Mouse (Mus musculus) retina, embryonic 14.5 days (tissue): ENCODE measurements around the gene Prkg1.

Experiments
- DNase-seq: peaks from one replicate; pipeline ENCODE4 v3.0.0-alpha.2; 2015; ENCODE audit warnings: low spot score

Gene Prkg1

DNA sequence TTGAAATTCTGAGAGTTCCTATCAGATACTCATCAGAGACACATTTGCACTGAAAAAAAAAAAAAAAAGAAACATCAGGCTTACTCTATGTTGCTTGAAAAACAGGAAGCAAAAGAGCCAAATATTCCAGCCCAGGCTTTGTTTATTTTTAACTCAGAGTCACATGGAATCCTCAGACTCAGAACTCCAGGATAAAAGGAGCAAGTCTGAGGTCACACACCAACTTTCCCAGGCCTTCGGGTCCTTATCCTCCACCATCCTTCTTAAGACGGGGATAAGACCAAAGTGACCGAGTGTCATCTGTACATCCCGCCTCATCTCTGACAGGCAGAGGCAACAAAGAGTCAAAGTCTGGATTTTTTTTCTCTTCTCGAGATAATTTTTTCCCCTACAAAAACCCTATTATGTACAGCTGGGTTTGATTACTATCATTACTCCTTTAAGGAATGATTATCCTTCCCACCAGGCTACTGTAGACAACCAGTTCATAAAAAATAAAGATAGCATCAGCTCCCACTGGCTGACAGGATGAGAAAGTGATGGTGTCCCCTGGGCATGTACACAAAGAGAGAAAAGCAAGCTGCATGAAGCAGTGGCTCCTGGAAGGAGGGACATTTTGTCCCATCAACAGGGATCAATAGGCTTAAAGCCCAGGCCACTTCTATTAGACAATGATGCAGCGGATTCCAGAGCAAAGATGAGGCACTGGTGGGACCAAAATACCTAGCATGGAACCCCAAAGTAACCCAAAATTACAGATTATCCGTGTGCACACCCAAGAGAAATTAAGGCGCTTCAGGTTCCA, 21.4 kb downstream of the Prkg1 start:
- no peak for DNase-seq

DNA sequence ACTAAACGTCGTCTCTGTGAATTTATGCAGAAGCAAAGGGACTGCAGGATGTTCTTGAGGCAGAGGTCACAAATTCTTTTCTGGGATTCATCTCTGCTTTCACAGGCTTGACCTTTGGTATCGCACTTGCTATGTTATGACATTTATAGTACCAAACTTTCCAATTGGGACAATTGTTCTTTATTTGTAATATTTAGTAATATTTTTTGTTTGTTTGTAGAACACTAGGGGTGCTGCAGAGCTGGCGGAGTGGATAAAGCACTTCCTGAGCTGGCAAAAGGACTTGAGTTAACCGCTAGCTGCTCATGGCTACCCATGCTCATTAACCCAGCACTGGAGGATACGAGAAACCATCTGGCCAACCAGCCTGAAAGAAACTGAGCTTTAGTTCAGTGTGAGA, 49.9 kb downstream of the Prkg1 start:
- no peak for DNase-seq

DNA sequence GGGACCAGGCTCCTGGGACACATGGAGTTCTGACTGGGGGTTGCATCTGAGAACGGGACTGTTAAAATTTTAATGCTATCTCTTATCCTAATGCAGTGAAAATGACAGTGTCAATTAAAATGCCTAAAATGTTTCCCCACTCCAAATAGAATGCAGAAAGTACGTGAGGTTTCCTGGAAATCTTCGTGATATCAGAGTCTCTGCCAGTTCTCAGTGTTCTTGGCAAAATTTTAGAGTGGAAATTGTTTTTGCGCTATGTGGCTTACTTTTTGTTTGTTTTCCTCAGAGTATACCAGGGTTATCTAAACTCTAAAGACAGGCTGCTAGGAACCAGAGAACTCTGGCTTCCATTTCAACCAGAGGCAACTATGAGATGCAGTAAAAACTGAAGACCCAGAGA, 50.4 kb downstream of the Prkg1 start:
- DNase-seq: no peak

DNA sequence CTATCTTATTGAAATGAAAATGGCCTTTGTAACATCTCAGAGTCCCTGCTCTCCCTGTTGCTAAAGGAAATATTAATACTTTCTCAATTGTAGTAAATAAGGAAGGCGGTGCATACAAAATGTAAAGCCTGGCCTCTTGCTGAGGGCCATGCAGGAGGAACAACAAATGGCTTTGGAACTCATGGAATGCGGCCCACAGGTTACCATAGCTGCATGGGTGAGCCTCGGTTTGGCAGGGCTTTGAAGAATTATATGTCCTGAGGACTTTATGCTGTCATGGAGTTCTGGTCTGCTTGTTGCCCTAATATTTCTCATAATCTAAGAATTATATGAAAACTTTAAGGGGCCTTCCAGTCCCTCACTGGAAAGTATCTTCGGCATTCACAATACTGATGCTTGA, 51.5 kb downstream of the Prkg1 start:
- DNase-seq: no peak

DNA sequence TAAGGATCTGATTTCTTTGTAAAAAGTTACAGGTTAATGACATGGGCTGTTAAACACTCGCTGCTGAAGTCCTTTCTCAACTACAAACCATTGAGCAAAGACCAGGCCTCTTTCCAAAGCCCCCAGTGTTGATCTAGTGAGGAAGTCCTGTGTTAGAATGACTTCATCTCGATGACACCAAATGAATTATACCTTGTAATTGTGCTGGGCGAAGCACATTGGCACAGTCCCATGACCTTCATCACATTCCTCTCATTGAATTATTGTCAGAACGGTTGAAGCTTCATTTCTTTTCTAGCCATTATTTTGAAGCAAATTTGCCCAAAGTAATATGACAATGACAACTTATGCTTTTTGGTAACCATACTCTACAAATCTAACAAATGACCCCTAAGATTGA, 54.5 kb downstream of the Prkg1 start:
- DNase-seq: no peak

DNA sequence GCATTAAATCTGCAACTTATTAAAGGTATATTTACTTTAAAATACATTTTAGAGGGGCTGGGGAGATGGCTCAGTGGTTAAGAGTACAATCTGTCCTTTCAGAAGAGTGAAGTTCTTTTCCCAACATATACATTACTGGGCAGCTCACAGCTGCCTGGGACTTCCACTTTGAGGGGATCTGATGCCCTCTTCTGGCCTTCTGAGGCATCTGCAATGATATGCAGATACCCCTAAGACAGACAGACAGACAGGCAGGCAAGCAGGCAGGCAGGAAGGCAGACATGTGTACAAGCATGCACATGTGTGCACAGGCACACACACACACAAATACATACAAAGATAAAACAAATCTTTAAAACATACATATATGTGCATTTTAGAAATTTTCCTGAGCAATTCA, 60.8 kb downstream of the Prkg1 start:
- no peak for DNase-seq

DNA sequence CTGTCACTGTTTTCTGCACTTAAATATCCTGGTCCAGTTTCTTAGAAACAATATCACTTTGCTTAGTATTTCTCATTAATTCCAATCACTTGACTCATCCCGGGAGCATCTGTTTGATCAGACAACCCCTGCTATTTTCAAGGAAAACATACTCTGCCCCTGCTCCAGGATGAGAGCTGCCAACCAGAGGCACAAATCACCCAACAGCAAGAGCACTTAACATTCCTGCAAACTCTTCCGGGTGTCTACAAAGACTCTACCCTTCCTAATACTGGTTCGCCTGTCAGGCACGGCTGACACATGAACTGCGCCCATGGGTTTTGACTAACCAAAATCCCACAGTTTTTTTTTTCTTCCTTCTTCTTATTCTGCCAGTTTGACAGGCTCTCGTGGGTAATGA, 65.9 kb downstream of the Prkg1 start:
- no peak for DNase-seq

DNA sequence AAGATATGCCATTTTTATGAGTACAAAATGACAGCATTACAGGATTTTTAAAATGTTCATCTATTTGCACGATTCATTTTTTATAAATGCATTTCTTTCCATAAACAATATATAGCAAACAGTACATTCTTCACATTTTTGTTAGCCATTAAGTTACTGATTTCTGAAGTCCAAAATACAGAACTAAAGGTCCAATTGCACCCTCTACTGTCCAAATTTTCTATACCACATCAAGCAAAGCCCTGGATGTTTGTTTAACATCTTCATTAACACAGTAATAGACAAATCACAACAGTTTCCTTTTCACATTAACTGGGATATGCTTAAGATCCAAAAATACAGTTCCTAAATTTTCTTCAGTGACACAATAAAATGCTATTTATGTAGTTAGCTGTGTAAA, 84.0 kb downstream of the Prkg1 start:
- peak; percentile 76 for DNase-seq

DNA sequence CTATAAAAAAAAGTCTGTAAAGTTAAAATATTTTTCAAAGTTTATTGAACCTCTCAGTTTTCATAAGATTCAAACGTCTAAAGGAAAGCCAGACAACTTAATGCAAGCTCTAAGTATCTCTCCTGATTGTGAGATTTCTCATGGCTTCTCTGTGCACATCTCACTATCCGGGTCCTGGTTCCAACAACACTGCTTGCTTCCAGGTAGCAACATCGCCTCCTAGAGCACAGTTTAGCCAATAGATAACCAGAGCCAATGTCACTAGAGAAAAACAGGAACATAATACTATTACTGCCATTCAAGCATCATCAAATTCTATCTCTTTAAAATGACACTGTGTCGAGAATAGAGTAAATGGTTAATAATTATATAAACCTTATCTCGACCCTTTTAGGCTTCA, 86.5 kb downstream of the Prkg1 start:
- DNase-seq: peak; percentile 61

DNA sequence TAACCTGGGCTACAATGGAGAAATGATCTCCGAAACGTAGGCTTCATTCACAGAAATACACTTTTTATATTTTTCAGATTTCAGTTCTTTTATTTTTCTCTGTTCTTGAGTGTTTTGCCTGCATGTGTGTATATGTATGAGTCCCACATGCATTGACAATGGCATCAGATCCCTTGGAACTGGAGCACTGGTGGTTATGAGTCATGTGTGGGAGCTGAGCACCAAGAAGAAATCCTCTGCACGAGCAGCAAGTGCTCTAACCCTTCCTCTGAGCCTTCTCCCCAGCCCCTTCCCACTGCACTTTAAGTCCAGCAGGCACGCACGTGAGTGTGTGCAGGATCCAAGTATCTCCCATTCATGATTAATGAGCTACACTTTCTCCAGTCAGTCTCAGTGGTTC, 93.1 kb downstream of the Prkg1 start:
- no peak for DNase-seq

DNA sequence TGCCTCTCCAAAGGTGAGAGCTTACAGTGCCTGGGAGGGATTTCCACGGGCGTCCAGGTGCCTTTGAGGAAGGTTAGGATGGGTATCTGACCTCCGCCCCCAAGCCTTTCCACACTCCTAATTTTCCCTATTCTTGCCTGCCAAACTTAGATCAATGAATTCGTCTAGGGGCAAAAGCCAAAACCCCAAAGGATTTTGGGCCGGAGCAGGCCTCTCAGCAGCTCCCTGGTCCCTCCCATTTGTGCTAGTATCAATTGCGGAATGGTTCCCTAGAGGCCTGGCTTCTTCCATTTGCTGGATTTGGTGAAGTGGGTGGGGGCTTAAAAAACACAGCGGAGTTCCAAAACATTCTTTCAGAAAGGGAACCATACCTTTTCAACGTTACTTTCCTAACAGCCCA, 99.8 kb downstream of the Prkg1 start:
- peak; percentile 22 for DNase-seq

DNA sequence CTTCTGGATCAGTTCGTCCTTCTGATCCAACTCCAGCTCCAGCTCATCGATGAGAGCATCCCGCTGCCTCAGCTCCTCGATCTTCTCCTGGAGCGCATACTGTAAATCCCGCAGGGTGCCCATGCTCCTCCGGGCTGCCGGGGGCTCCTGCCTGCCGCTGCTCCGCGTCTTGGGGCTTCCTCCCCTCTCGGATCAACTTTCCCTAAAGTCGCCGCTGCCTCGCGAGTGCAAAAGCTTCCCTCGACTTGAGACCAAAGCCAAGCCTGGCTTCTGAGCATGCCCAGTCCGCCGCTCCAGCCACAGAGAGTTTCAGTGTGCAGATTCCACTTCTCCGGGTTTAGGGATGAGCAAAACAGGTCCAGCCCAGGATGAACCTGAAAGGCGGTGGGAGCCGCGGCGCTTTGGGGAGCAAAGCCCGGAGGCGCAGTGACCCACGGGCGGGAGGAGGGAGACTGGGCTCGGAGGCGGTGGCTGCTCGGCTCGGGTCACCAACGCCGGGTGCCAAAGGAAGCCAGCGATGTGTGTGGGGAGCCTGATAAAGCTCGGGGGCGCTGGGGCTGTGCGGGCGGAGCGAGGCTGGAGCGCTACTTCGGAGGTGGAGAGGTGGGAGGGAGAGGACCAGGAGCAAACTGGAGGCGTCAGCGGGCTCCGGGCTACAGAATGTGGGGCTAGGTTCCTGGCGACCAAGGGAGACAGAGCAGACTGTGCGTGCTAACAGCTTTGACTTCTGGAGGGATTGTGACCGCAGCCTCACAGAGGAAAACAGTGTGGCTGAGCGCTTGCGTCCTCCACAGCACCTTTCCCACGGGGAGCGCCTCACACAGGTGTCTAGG, 100.5 kb downstream of the Prkg1 start:
- peak; percentile 76 for DNase-seq

DNA sequence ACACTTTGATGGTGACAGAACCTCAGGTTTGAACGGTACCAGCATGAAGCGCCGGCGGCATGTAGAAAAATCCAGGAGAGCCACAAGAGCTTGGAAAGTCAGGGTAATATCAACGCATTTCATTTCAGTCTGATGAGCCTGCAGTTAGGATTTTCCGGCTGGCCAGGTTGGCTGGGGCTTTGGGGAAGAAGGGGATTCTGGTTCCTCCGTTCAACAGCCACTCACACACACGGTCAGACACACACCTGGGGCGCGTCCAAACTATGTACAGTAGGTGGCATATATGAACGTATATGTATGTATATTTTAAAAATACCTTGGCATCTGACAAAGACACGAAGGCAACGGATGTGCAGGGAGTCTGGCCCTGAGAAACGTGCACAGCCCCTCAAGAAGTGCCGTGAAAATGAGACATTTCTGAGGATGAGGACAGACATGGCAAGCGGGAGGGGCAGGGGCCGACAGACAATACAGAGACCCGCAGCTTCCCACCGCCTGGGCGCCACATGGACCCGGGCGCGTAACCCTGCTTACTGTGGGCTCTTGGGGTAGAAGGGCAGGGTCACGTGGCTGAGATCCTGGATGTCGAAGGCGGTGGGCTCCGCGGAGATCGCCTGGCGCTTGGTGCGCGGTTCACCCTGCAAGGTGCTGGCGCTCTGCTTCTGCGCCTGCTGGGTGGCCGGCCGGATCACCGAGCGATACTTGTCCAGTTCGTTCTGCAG, 101.2 kb downstream of the Prkg1 start:
- DNase-seq: peak; percentile 73

DNA sequence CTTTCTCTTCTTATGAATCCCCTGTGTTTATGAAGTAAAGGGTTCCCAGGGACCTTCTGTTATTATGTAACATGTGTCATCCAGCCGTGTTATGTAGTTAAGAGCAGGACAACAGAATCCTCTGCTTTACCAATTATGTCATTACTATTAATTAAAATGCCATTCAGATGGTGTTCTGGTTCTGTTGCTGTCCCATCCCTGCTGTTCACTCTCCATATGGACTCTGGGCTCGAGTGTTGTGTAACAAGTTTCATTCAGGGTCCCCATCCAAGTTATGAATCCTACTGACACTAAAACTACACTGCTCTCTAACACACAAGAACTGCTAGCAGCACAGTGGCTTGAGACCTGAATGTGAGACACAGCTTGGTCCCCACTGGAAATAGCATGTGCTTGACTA, 102.0 kb downstream of the Prkg1 start:
- DNase-seq: peak; percentile 39

DNA sequence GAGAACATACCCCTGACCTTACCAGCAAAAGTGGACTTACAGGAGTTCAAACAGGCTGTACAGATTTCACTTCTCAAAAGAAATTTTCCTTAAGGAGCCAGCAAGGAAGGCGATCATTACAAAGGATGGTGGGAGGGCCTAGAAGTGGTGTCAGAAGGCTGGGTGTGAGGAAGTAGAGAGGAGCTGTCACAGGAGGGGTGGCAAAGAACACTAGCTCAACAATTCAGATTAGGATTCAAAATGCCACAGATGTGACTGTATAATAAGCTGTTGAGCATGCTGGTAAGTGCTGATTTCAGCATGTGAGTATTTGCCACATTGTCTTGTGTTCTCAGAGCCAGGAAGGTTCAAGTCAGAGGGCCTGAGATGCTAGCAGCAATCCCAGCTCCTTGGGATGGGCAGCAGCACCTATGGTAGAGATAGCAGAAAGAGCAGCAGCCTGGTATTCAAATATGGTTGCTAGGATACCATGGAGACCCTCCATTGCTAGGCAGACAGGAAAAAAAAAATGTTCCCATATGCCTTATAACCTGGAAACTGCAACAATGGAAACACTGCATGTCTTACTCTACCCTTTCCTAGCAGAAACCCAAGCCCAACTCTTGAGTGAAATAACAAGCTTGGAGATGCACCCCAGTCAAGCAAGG, 106.0 kb downstream of the Prkg1 start:
- no peak for DNase-seq

DNA sequence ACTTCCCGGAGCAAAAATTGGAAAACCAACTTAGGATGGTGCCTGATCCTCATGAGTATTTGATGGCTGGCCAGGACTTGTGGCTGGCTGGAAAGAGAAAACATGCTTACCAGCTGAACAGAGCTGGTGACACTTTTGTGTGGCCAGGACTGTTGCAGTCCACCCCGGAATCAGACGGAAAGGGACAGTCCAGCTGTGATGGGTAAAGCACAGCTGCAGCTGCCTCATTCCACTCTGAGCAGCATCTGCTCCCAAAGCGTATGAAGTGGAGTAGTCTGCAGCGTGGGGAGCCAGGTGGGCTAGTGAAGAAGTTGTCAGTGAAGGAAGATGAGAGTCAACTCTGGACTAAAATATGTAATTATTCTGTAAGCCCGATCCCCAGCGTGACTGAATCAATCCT, 108.6 kb downstream of the Prkg1 start:
- no peak for DNase-seq

DNA sequence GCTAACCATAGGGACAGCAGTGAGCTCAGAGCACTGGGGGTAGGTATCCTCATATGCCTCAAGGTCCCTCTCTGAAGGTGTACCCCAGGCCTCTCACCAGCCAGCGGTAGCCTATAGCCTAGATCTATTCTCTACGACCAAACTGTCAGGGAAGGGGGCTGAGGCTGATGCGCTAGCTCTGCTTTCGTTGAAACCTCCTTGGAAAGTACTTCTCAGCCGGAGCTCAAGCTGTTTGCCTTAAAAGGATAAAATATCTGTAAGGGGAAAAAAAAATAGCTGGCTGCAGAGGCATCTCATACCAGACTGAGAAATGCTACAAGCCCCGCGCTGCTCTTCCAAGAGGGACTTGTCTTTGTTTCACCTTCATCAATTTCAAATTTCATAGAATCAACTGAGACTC, 109.0 kb downstream of the Prkg1 start:
- DNase-seq: no peak

DNA sequence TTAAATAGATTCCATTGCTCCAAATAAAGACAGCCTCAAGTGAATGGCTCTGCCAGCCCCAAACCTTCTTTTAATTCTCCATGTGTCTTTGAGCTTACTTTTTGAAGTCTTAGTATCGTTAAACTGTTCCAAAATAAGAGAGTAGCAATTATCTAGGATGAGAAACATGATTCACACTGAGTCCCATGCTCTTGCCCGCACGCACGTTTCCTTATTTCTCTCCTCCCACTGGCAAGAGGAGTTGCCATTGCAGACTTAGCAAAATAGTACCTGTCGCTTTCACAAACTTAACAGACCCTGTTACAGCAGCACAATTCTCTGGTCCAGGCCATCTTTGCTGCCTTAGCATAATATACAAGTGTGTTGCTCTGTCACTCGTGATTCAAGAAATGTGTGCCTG, 110.8 kb downstream of the Prkg1 start:
- DNase-seq: no peak

DNA sequence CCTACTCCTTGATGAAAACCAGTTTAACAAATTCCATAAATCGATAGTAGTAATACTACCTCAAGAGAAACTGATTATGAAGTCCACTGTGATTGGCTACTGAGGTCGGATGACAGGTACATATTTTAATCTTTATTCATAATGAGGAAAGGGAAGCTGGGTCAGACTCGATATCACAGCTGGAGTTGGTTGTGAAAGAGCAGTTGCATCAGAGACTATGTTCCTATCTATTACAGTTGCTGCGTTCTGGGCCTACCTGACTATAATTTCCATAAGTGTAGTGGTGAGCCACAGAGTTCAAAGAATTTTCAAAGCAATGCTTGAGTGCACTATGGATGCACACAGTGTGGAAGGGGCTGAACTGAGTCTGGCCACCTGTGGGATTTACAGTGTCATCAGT, 114.4 kb downstream of the Prkg1 start:
- no peak for DNase-seq

DNA sequence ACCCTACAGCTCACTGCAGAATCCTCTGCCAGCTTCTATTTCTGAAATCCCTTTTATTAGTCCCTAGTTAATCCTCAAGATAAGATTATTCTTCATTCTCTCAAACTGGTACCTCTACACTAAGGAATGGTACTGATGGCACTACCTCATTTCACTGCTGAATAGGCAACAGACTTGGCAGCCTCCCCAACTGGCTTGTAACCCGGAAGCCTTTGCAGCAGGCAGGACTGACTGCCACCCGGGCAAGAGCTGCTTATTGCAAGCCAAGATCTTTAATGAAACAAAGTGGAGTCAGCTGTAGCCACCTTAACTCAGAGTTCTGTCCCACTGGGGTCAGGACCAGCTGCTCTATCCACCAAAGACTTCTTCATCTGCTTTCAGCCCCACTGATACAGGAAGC, 117.3 kb downstream of the Prkg1 start:
- DNase-seq: no peak

DNA sequence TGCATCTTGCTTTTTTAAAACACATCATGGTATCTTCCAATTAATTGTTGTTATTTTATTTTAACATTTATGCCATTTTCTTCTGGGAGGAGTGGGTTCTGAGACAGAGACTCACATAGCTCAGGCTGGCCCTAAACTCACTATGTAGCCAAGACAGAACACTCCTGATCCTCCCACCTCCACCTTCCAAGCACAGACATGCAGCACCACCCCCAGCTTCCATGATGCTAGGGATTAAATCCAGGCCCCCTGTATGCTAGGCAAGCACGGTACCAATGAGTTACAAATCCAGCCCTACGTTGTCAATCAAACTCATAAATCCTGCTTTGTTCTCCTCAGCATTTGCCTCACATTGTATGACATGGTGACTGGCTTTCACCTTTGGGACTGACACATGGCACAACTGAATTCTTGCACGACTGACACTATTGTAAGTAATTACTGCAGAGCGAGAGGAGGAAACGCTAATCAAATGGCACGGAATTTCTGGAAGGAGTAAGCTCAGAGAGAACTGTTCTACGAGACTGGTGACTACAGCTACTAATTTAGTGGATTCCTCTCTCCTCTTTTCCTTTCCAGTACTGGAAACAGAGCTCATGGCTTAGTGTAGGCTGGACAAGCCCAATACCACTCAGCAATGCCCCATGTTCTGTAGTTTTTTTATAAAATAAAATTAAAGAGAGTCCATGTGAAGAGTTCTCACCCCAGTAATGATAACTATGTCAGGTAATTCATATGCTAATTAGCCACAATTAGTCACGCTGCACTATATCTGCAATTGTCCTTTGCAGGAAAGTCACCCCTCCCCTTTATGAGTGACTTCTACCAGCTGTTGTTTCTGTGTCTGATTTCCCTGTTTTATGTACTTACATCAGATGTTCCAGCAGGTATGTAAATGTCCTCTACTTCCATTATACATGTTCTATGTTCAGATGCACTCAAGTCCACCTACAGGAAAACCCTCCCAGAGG, 133.6 kb downstream of the Prkg1 start:
- no peak for DNase-seq
